Mouse (Mus musculus): ENCODE data around the gene Ms4a6d. TPM values are rescaled to one million over a fixed set of nuclear protein-coding genes. Genes with fewer than 3 reads are reported as not detected.
"Not testable (repeated sequence)": the region's sequence is repeated elsewhere in the genome, so short reads cannot be mapped to it uniquely, and the experiment has no call there.

Gene Ms4a6d
- polyA plus RNA-seq, 1 experiment from 2014 or later = 1.9 TPM

- Histone ChIP-seq H3K4me1 (ENCODE audit: control insufficient read depth, insufficient read depth, low read length) (no peaks in the 10 kb centered on the region), H3K9me3 (ENCODE audit: control insufficient read depth, low read length) (no peaks in the 10 kb centered on the region), H3K4me2 (ENCODE audit: low read depth) (no peak overlapping the region), H3K4me3 (ENCODE audit: low read depth, low read length) (no peak overlapping the region), H3K27ac (ENCODE audit: low read depth, low read length) (no peak overlapping the region), H3K9ac (ENCODE audit: low read length) (no peak overlapping the region), H3K27me3 (ENCODE audit: control insufficient read depth, insufficient read depth, low read length) (no peaks in the 10 kb centered on the region), H3K36me3 (ENCODE audit: control insufficient read depth, insufficient read depth, low read length) (no peaks in the 10 kb centered on the region)
- 97% methylated on average over 2 of the region's 2 CpGs for WGBS
- ATAC-seq (ENCODE audit: insufficient read depth, low FRiP score, low TSS enrichment) (no peak), DNase-seq (ENCODE audit: low spot score) (peak; percentile 10)
Observed at GRCm38 (mm10) chr19:11602026-11602425, 2.6 kb downstream of the Ms4a6d start.

GRCm38 (mm10) chr19:11601349-11601748 lies 3.3 kb downstream of the Ms4a6d start:
- no peak overlapping the region for H3K27ac ChIP-seq (ENCODE audit: low read depth, low read length)
- H3K36me3 ChIP-seq (ENCODE audit: control insufficient read depth, insufficient read depth, low read length) = no peaks in the 10 kb centered on the region
- WGBS = 94% methylated on average over 3 of the region's 3 CpGs
- H3K4me3 ChIP-seq (ENCODE audit: low read depth, low read length) = no peak overlapping the region
- no peaks in the 10 kb centered on the region for H3K4me1 ChIP-seq (ENCODE audit: control insufficient read depth, insufficient read depth, low read length)
- H3K9ac ChIP-seq (ENCODE audit: low read length) = no peak overlapping the region
- no peak for DNase-seq (ENCODE audit: low spot score)
- no peaks in the 10 kb centered on the region for H3K9me3 ChIP-seq (ENCODE audit: control insufficient read depth, low read length)
- no peaks in the 10 kb centered on the region for H3K27me3 ChIP-seq (ENCODE audit: control insufficient read depth, insufficient read depth, low read length)
- no peak overlapping the region for H3K4me2 ChIP-seq (ENCODE audit: low read depth)
- no peak for ATAC-seq (ENCODE audit: insufficient read depth, low FRiP score, low TSS enrichment)

DNA sequence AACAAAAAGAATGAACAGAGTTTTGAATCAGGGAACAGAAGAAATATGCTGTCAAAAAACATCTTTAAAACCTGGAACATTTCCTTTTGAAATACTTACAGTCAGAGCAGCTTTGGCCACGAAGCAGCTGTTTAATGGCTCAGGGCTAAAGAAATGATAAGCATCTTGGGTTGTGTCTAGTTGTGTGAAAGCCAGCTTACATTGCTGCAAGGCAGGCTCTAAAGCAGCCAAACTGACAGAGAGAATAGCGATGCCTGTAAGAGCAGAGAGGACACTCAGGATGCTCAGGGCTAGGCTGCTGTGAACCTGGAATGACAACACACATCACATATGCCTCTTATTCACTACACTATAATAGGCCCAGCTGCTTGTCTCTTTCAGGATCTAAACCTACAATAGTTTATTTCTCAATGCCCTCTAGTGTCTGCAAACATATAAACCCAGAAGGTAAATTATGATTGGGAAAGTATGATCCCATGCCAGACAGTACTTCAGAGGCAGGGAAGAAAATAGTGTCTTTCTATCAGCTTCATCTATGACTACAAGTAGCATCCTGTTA lies 14.7 kb downstream of the Ms4a6d start:
- H3K4me3 ChIP-seq (ENCODE audit: low read depth, low read length) = no peak overlapping the region
- no peak overlapping the region for H3K9ac ChIP-seq (ENCODE audit: low read length)
- no peaks in the 10 kb centered on the region for H3K9me3 ChIP-seq (ENCODE audit: control insufficient read depth, low read length)
- no peaks in the 10 kb centered on the region for H3K4me1 ChIP-seq (ENCODE audit: control insufficient read depth, insufficient read depth, low read length)
- no peak for DNase-seq (ENCODE audit: low spot score)
- H3K27me3 ChIP-seq (ENCODE audit: control insufficient read depth, insufficient read depth, low read length) = no peaks in the 10 kb centered on the region
- H3K27ac ChIP-seq (ENCODE audit: low read depth, low read length) = no peak overlapping the region
- H3K36me3 ChIP-seq (ENCODE audit: control insufficient read depth, insufficient read depth, low read length) = no peaks in the 10 kb centered on the region
- WGBS = 77% methylated on average over 2 of the region's 2 CpGs
- no peak overlapping the region for H3K4me2 ChIP-seq (ENCODE audit: low read depth)
- no peak for ATAC-seq (ENCODE audit: insufficient read depth, low FRiP score, low TSS enrichment)

- no peak overlapping the region for H3K4me2 ChIP-seq (ENCODE audit: low read depth)
- H3K27ac ChIP-seq (ENCODE audit: low read depth, low read length) = no peak overlapping the region
- H3K36me3 ChIP-seq (ENCODE audit: control insufficient read depth, insufficient read depth, low read length) = no peaks in the 10 kb centered on the region
- ATAC-seq (ENCODE audit: insufficient read depth, low FRiP score, low TSS enrichment) (no peak), DNase-seq (ENCODE audit: low spot score) (no peak)
- H3K9me3 ChIP-seq (ENCODE audit: control insufficient read depth, low read length) = no peaks in the 10 kb centered on the region
- WGBS = 79% methylated on average over 4 of the region's 4 CpGs
- no peaks in the 10 kb centered on the region for H3K27me3 ChIP-seq (ENCODE audit: control insufficient read depth, insufficient read depth, low read length)
- no peak overlapping the region for H3K9ac ChIP-seq (ENCODE audit: low read length)
- H3K4me3 ChIP-seq (ENCODE audit: low read depth, low read length) = no peak overlapping the region
- H3K4me1 ChIP-seq (ENCODE audit: control insufficient read depth, insufficient read depth, low read length) = no peaks in the 10 kb centered on the region
Observed at GRCm38 (mm10) chr19:11589205-11589604, 15.4 kb downstream of the Ms4a6d start.

DNA sequence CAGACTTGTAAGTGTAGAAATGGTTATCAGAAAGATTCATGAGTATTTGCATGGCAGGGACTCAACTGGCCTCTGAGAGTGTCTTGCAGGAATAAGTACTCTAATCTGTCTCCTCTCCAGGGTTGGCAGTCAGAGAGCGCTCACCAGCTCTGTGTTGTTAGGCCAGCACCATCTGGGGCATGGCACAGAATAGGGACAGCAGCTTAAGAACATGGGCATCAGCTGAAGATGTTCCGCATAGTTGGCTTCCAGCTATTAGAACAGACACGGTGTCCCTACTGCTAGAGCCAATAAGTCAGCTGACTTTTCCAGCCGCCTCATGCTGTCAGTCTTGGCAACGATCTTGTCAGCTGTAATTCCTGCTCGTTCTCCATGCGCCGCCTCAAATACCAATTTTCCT lies 29.7 kb downstream of the Ms4a6d start:
- 88% methylated on average over 8 of the region's 8 CpGs for WGBS
- Histone ChIP-seq H3K9me3 (ENCODE audit: control insufficient read depth, low read length) (no peaks in the 10 kb centered on the region), H3K36me3 (ENCODE audit: control insufficient read depth, insufficient read depth, low read length) (no peaks in the 10 kb centered on the region), H3K9ac (ENCODE audit: low read length) (no peak overlapping the region), H3K4me3 (ENCODE audit: low read depth, low read length) (no peak overlapping the region), H3K27me3 (ENCODE audit: control insufficient read depth, insufficient read depth, low read length) (no peaks in the 10 kb centered on the region), H3K4me1 (ENCODE audit: control insufficient read depth, insufficient read depth, low read length) (no peaks in the 10 kb centered on the region), H3K4me2 (ENCODE audit: low read depth) (no peak overlapping the region), H3K27ac (ENCODE audit: low read depth, low read length) (no peak overlapping the region)
- DNase-seq (ENCODE audit: low spot score) (no peak), ATAC-seq (ENCODE audit: insufficient read depth, low FRiP score, low TSS enrichment) (no peak)

DNA sequence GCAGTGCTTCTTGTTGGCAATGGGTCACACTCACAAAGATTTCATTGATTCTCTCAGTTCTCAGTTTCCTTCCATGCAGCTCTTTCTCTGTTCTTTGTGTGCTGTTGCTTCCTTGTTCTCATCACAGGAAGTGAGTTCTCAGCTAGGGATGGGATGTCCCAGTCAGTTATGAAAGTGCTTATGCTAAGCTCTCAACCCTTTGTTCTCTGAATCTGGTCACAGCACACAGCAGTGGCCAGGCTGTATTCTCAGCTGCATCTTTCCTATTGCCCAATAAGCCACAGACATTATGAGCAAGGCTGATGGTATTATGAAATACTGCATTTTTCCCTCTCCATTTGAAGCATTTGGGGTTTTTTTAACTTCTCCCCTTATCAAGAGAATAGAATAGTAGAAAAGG lies 45.1 kb downstream of the Ms4a6d start:
- not testable (repeated sequence) for DNase-seq (ENCODE audit: low spot score); ATAC-seq (ENCODE audit: insufficient read depth, low FRiP score, low TSS enrichment)

GRCm38 (mm10) chr19:11554726-11555125 lies 49.9 kb downstream of the Ms4a6d start:
- no peak overlapping the region for H3K4me2 ChIP-seq (ENCODE audit: low read depth)
- no peak overlapping the region for H3K27ac ChIP-seq (ENCODE audit: low read depth, low read length)
- no peaks in the 10 kb centered on the region for H3K9me3 ChIP-seq (ENCODE audit: control insufficient read depth, low read length)
- H3K4me3 ChIP-seq (ENCODE audit: low read depth, low read length) = no peak overlapping the region
- H3K4me1 ChIP-seq (ENCODE audit: control insufficient read depth, insufficient read depth, low read length) = no peaks in the 10 kb centered on the region
- ATAC-seq (ENCODE audit: insufficient read depth, low FRiP score, low TSS enrichment) (no peak), DNase-seq (ENCODE audit: low spot score) (no peak)
- WGBS = 90% methylated on average over 5 of the region's 5 CpGs
- H3K27me3 ChIP-seq (ENCODE audit: control insufficient read depth, insufficient read depth, low read length) = no peaks in the 10 kb centered on the region
- H3K36me3 ChIP-seq (ENCODE audit: control insufficient read depth, insufficient read depth, low read length) = no peaks in the 10 kb centered on the region
- no peak overlapping the region for H3K9ac ChIP-seq (ENCODE audit: low read length)

More for the DNA sequence above, 45.1 kb downstream of the Ms4a6d start:
- H3K36me3 ChIP-seq (ENCODE audit: control insufficient read depth, insufficient read depth, low read length); H3K4me2 ChIP-seq (ENCODE audit: low read depth); H3K27me3 ChIP-seq (ENCODE audit: control insufficient read depth, insufficient read depth, low read length); H3K9ac ChIP-seq (ENCODE audit: low read length); H3K4me3 ChIP-seq (ENCODE audit: low read depth, low read length); H3K4me1 ChIP-seq (ENCODE audit: control insufficient read depth, insufficient read depth, low read length); H3K27ac ChIP-seq (ENCODE audit: low read depth, low read length); H3K9me3 ChIP-seq (ENCODE audit: control insufficient read depth, low read length): not testable (repeated sequence)

- Histone ChIP-seq H3K4me1 (ENCODE audit: control insufficient read depth, insufficient read depth, low read length) (no peaks in the 10 kb centered on the region), H3K4me2 (ENCODE audit: low read depth) (no peak overlapping the region), H3K9ac (ENCODE audit: low read length) (no peak overlapping the region), H3K27ac (ENCODE audit: low read depth, low read length) (no peak overlapping the region), H3K27me3 (ENCODE audit: control insufficient read depth, insufficient read depth, low read length) (no peaks in the 10 kb centered on the region), H3K4me3 (ENCODE audit: low read depth, low read length) (no peak overlapping the region), H3K36me3 (ENCODE audit: control insufficient read depth, insufficient read depth, low read length) (no peaks in the 10 kb centered on the region), H3K9me3 (ENCODE audit: control insufficient read depth, low read length) (no peaks in the 10 kb centered on the region)
- ATAC-seq (ENCODE audit: insufficient read depth, low FRiP score, low TSS enrichment) (no peak), DNase-seq (ENCODE audit: low spot score) (no peak)
Observed at GRCm38 (mm10) chr19:11547911-11548310, 56.7 kb downstream of the Ms4a6d start.

- not testable (repeated sequence) for H3K4me1 ChIP-seq (ENCODE audit: control insufficient read depth, insufficient read depth, low read length); H3K4me2 ChIP-seq (ENCODE audit: low read depth); H3K4me3 ChIP-seq (ENCODE audit: low read depth, low read length); H3K9me3 ChIP-seq (ENCODE audit: control insufficient read depth, low read length); ATAC-seq (ENCODE audit: insufficient read depth, low FRiP score, low TSS enrichment); H3K27ac ChIP-seq (ENCODE audit: low read depth, low read length); H3K27me3 ChIP-seq (ENCODE audit: control insufficient read depth, insufficient read depth, low read length); H3K36me3 ChIP-seq (ENCODE audit: control insufficient read depth, insufficient read depth, low read length); DNase-seq (ENCODE audit: low spot score); H3K9ac ChIP-seq (ENCODE audit: low read length)
- 89% methylated on average over 2 of the region's 2 CpGs for WGBS
Observed at GRCm38 (mm10) chr19:11544383-11544782, 60.3 kb downstream of the Ms4a6d start.

Data from neural tube, embryonic 11.5 days (tissue).